ENCODE assay signal across 8 mouse cellular contexts in the genomic region with DNA sequence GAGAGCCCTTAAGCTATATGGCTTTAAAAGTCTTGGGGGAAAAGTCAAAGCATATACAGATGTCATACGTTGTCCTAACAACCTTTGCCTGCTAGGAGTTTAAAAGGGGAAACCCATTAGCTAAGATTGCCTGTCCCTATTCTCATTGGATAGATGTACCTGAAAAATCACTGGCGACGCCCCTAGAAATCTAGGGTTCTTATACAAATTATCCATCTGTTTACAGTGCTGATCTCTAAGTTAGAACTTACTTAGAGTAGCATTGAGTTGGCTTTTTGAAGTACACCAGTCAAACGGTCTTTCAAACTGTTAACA. TPM values are rescaled to one million over a fixed set of nuclear protein-coding genes. Genes with fewer than 3 reads are reported as not detected.
DNase-seq lines count a peak whose midpoint lies in the region; ATAC-seq lines count a peak whose summit lies in the region.

No protein-coding gene starts in this region.

- peak; percentile 35 for DNase-seq in embryo, embryonic 9.5 days (ENCODE audit: extremely low spot score)
- no peak for DNase-seq in embryo, embryonic 10 days (ENCODE audit: low spot score)
- peak; percentile 49 for DNase-seq in 3T3-L1 (ENCODE audit: low read depth, low spot score)
- no peak for DNase-seq in forebrain, embryonic 14.5 days (ENCODE audit: low spot score)
- no peak for DNase-seq in liver, embryonic 13.5 days
- DNase-seq in thymus, adult 18-20 months = no peak
- no peak for DNase-seq in lung, postnatal 36 days
- DNase-seq in c-Kit-positive CD71-positive TER-119-positive erythroid progenitor cells, embryonic 14.5 days (ENCODE audit: low spot score) = no peak

- no peak for ATAC-seq in forebrain, embryonic 14.5 days
- no peak for ATAC-seq in liver, embryonic 13.5 days (ENCODE audit: low read depth)

- H3K4me3 ChIP-seq in forebrain, embryonic 14.5 days (ENCODE audit: low read depth, low read length) = peak overlapping the region; percentile 85
- H3K4me3 ChIP-seq in liver, embryonic 13.5 days (replicated peaks) = peak overlapping the region; percentile 89

- peak overlapping the region; percentile 65 for H3K4me2 ChIP-seq in forebrain, embryonic 14.5 days (ENCODE audit: low read length)
- H3K4me2 ChIP-seq in liver, embryonic 13.5 days = peak overlapping the region; percentile 91

- H3K36me3 ChIP-seq in forebrain, embryonic 14.5 days (ENCODE audit: control insufficient read depth, insufficient read depth, low read length) = no peaks in the 10 kb centered on the region
- no peaks in the 10 kb centered on the region for H3K36me3 ChIP-seq in liver, embryonic 13.5 days

- H3K9me3 ChIP-seq in forebrain, embryonic 14.5 days (replicated peaks; ENCODE audit: control insufficient read depth, low read length) = no peaks in the 10 kb centered on the region
- no peaks in the 10 kb centered on the region for H3K9me3 ChIP-seq in liver, embryonic 13.5 days (replicated peaks)

- peak overlapping the region; percentile 100 for H3K27ac ChIP-seq in forebrain, embryonic 14.5 days (ENCODE audit: low read depth, low read length)
- H3K27ac ChIP-seq in liver, embryonic 13.5 days = no peak overlapping the region

- WGBS in forebrain, embryonic 14.5 days = 10% methylated on average over 4 of the region's 4 CpGs
- 10% methylated on average over 4 of the region's 4 CpGs for WGBS in liver, embryonic 13.5 days (ENCODE audit: insufficient replicate concordance)

- peak overlapping the region; percentile 99 for H3K9ac ChIP-seq in forebrain, embryonic 14.5 days (ENCODE audit: low read length)
- peak overlapping the region; percentile 96 for H3K9ac ChIP-seq in liver, embryonic 13.5 days

- peaks cover 17% of the 10 kb centered on the region for H3K4me1 ChIP-seq in forebrain, embryonic 14.5 days (ENCODE audit: control insufficient read depth, insufficient read depth, low read length)
- peaks cover 34% of the 10 kb centered on the region for H3K4me1 ChIP-seq in liver, embryonic 13.5 days (replicated peaks)

- no peaks in the 10 kb centered on the region for H3K27me3 ChIP-seq in forebrain, embryonic 14.5 days (replicated peaks; ENCODE audit: control insufficient read depth, insufficient read depth, low read length)
- H3K27me3 ChIP-seq in liver, embryonic 13.5 days = peaks cover 25% of the 10 kb centered on the region; the same call in 1 of the 2 replicates

RNA-seq across cellular contexts. Expression of gene Zmynd11, which starts 0.4 kb away (rescaled TPM):
- 148 and 179 TPM in 2 replicates for polyA plus RNA-seq in forebrain, embryonic 14.5 days (2014; fragmentation: Nextera tagmentation; extraction: Ambion mirVana)
- polyA plus RNA-seq in liver, embryonic 13.5 days (2015; fragmentation: Nextera tagmentation; extraction: Ambion mirVana) = 25.9 and 33.0 TPM in 2 replicates

Comparison
In these comparisons a context has a peak if more than half of its experiments do, and no peak if none do; other contexts are left out.
1. DNase-seq: peak in embryo, embryonic 9.5 days (single experiment) and 3T3-L1 (single experiment); none in embryo, embryonic 10 days (single experiment), forebrain, embryonic 14.5 days (single experiment), liver, embryonic 13.5 days (single experiment), thymus, adult 18-20 months (0 of 2), lung, postnatal 36 days (single experiment) and c-Kit-positive CD71-positive TER-119-positive erythroid progenitor cells, embryonic 14.5 days (single experiment).